Mouse (Mus musculus): ENCODE measurements around the gene Fzd4.

- TF ChIP-seq CTCF (IDR thresholded peaks at IDR 0.05) (no peak), POLR2A (IDR thresholded peaks at IDR 0.05; ENCODE audit: insufficient read depth, low read depth, low read length) (no peak), EP300 (IDR thresholded peaks at IDR 0.05; ENCODE audit: insufficient read depth, low read depth, low read length) (no peak)
Observed at GRCm38 (mm10) chr7:89391281-89391680, 12.9 kb upstream of the Fzd4 start.

Data from heart, adult 2 months (tissue).